Mouse (Mus musculus) embryonic stem cell, embryonic (primary cell): ENCODE results near the gene Gprc5a.

Experiments
- CTCF ChIA-PET, 4 experiments: fragments of 300-600 bp in 2 of 4; fragments of 350-600 bp in 2 of 4; sonication (Branson Sonifier 250); formaldehyde crosslinking; loops; one replicate each; lab custom pipeline; 2022; ENCODE audit warnings: inconsistent platforms in 2 of 4; lab: Charles Lee
- POLR2A ChIA-PET, 4 experiments: fragments of 300-600 bp in 2 of 4; fragments of 350-600 bp in 2 of 4; sonication (Branson Sonifier 250); formaldehyde crosslinking; loops; one replicate each; lab custom pipeline; 2022; ENCODE audit warnings: antibody characterized with exemption in 4 of 4, inconsistent platforms in 1 of 4; lab: Charles Lee

Gprc5a gene

GRCm38 (mm10) chr6:135055882-135056281, 9.6 kb upstream of the Gprc5a start:
- ChIA-PET POLR2A (interaction anchor here in 3 of 4 experiments (1.0 to 6.8 kb wide), 8 partner anchors 9 to 38 kb away, joined by 3 to 63 read pairs (median 5); partner anchors contain the start of gene Gprc5a (in 2 of the 3)), CTCF (interaction anchor here in 2 of 4 experiments (0.6 to 0.8 kb wide), 2 partner anchors 29 to 262 kb away, joined by 3 read pairs; no protein-coding TSS in a partner anchor)

DNA sequence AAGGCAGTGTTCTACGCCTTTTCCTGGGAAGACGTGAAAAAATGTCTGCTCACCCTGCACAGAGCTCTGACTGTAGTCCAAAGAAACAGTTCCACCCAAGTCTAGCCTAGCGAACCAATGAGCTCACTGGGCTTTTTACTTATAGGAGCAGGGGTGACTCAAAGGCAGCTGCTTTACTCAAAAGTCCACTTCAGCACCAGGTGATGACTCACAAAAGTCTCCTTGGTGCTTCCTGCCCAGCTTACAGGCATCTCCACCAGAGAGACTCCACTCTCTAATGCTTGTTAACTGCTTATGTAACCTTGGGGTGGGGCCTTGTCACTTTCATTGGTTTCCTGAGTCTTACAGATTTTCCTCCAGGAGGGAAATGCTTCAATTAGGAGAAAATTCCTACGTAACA, 4.7 kb upstream of the Gprc5a start:
- ChIA-PET CTCF (interaction anchor here in 3 of 4 experiments (0.7 to 2.2 kb wide), 3 partner anchors 16 to 34 kb away, joined by 3 to 4 read pairs (median 4); no protein-coding TSS in a partner anchor), POLR2A (interaction anchor here in 2 of 4 experiments (0.7 to 2.2 kb wide), 8 partner anchors 8 to 35 kb away, joined by 3 to 16 read pairs (median 4); no protein-coding TSS in a partner anchor)

- ChIA-PET CTCF (interaction anchor here in 1 of 4 experiments (0.9 kb wide), 1 partner anchor 14 kb away, joined by 4 read pairs; no protein-coding TSS in a partner anchor), POLR2A (interaction anchor here (0.6 to 6.3 kb wide), 23 partner anchors 9 to 205 kb away, joined by 3 to 59 read pairs (median 5); no protein-coding TSS in a partner anchor)
Measured at GRCm38 (mm10) chr6:135064621-135065020, 830 bp upstream of the Gprc5a start.

DNA sequence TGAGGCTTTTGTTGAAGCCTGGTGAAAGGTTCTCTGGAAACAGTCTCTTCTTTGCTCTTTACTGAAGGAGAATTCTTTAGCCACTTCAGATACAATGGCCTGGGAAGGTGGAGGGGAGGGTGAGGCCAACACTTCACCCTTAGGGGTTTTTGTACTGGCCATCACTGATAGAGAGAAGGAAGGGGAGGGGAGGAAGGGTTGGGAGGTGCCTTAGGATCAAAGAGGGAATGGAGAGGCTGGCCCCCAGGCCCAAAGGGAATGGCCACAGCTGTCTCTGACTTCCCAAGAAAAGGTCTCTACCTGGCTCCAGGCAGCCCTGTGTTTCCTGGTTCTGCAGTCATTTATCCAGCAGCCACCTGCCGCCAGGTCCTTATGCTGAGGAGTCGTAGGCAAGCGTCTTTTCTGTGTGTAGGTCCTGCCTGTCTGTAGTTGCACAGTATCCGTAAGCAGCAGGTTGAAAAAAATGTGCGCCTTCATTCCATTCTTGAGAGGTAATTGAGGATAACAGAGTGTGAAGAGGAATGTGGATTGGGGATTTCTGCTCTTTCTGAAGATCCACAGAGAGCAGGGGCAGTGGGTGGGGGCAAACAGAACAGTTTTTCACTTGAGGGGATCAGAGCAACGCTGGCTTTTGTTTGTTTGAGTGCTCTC, 1.5 kb downstream of the Gprc5a start:
- ChIA-PET POLR2A (interaction anchor here (0.6 to 6.3 kb wide), 4 partner anchors 25 to 184 kb away, joined by 3 to 59 read pairs (median 20); no protein-coding TSS in a partner anchor), CTCF (interaction anchor here in 1 of 4 experiments (0.9 kb wide), 1 partner anchor 86 kb away, joined by 3 read pairs; the partner anchor contains the start of gene Apold1)

DNA sequence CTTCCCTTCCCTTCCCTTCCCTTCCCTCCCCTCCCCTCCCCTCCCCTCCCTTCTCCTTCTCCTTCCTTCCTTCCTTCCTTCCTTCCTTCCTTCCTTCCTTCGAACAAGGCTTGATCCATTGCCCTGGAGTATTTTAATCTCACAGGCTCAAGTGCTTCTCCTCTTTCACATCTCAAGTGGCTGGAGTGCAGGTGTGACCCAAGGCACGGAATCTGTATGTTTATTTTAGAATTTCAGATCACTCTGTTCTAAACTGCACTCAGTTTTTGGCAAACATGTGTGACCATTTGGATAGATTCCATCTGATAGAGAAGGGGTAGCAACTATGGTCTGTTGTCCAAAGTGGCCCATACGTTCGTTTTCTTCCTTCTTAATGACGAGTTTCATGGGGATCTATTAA, 2.8 kb downstream of the Gprc5a start:
- POLR2A ChIA-PET = interaction anchor here in 3 of 4 experiments (0.8 to 6.3 kb wide), 5 partner anchors 26 to 165 kb away, joined by 3 to 59 read pairs (median 3); no protein-coding TSS in a partner anchor
- CTCF ChIA-PET = no interaction called here

GRCm38 (mm10) chr6:135069856-135070255, 4.4 kb downstream of the Gprc5a start:
- ChIA-PET CTCF (interaction anchor here in 1 of 4 experiments (1.5 kb wide), 1 partner anchor 9 kb away, joined by 4 read pairs; no protein-coding TSS in a partner anchor), POLR2A (interaction anchor here in 3 of 4 experiments (0.6 to 3.6 kb wide), 16 partner anchors 9 to 86 kb away, joined by 3 to 38 read pairs (median 4); no protein-coding TSS in a partner anchor)

DNA sequence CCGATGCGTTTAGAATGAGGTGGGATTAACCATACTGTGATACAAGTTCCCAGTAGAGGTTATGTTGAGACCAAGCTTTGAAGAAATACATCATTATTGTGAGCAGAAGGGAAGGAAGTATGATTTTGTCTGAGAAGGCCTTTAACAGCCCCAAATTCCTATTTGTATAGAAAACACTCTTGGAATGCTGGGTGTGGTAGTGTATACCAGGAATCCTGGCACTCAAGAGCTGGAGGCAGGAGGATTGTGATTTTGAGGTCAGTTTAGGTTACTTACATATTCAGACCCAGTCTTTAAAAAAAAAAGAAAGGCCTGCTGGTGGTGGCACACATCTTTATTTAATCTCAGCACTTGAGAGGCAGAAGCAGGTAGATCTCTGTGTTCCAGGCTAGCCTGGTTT, 4.9 kb downstream of the Gprc5a start:
- ChIA-PET POLR2A (interaction anchor here (0.6 to 3.6 kb wide), 26 partner anchors 9 to 151 kb away, joined by 3 to 38 read pairs (median 4); partner anchors contain the start of genes Cdkn1b (in 1 of the 4) and Ddx47 (in 1 of the 4)), CTCF (interaction anchor here in 3 of 4 experiments (0.6 to 1.6 kb wide), 3 partner anchors 8 to 44 kb away, joined by 3 to 4 read pairs (median 3); no protein-coding TSS in a partner anchor)

DNA sequence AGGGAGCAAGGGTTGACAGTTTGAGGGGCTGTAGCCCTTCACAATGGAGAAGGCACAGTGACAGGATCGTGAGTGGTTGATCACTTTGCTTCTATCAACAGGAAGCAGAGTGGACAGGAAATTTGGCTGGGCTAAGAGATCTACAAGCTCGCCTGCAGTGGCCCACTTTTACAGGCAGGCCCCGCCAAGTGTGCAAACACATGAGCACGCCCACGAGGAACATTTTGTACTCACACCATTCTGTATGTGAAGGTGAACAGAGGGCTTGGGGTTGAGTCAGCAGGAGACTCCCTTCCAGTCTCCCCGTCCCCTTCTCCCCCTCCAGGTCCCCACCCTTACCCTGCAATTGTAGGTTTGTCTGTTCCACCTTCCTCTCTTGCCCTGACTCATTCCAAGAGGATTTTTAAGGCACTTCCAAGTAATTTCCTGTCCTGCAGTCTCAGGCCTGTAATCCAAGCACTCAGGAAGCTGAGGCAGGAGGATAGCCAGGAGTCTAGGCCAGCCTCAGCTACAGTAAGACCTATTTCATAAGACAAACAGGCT, 9.0 kb downstream of the Gprc5a start:
- ChIA-PET CTCF (interaction anchor here in 1 of 4 experiments (1.0 kb wide), 2 partner anchors 77 to 91 kb away, joined by 3 read pairs; no protein-coding TSS in a partner anchor), POLR2A (interaction anchor here in 3 of 4 experiments (0.7 to 2.8 kb wide), 15 partner anchors 8 to 49 kb away, joined by 3 to 14 read pairs (median 4); partner anchors contain the start of gene Gprc5a (in 2 of the 3))

DNA sequence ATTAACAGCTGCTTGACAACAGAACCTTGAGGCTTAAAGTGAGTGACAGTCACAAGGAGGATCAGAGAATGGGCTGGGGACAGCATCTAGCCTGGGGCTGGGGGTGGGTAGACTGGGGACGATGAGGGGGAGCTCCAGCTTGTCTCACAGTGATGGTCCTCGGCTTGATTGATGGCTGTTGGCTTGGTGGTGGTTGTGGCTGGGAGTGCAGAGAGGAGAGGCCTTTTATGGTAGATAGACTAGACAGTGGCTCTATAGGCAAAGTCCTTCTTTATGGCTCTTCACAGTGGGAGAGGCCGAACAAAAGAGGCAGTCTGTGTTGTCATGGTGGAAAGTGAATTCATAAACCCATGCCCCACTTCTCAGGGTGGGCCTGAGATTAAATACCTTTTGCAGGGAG, 10.8 kb downstream of the Gprc5a start:
- POLR2A ChIA-PET = interaction anchor here in 3 of 4 experiments (0.7 to 1.8 kb wide), 7 partner anchors 34 to 428 kb away, joined by 3 to 5 read pairs (median 3); no protein-coding TSS in a partner anchor
- CTCF ChIA-PET = interaction anchor here in 3 of 4 experiments (0.5 to 0.7 kb wide), 4 partner anchors 16 to 342 kb away, joined by 3 to 4 read pairs (median 3); no protein-coding TSS in a partner anchor

- CTCF ChIA-PET = interaction anchor here in 3 of 4 experiments (0.6 to 2.1 kb wide), 10 partner anchors 9 to 69 kb away, joined by 3 to 18 read pairs (median 3); partner anchors contain the start of genes Ddx47 (in 1 of the 3) and Gprc5a (in 1 of the 3)
- POLR2A ChIA-PET = interaction anchor here in 3 of 4 experiments (0.9 to 4.0 kb wide), 13 partner anchors 9 to 97 kb away, joined by 3 to 20 read pairs (median 4); partner anchors contain the start of genes Gprc5a (in 2 of the 3) and Apold1 (in 1 of the 3)
Measured at GRCm38 (mm10) chr6:135078420-135078819, 13.0 kb downstream of the Gprc5a start.

DNA sequence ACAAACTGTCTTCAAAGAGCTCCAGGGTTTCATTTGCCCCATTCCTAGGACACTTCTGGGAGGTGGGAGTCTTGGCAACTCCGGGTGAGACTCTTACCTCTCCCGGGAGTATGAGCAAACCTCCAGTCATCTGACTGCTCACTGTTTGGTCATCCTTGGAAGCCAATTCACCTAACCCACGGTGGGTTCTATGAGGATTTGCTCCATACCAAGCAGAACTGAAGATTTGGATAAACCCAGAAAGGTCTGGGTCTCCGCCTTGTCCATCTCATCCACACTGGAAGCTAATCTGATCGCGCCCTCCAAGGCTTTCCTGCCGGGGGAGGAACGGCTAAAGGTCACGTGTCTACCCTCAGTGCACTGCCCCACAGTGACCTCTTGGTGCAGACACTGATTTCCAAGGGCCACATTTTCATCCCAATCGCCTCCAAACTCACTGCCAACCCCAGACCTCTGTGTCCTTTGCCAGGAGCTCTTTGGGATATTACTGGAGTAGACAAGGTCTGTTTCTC, 18.6 kb downstream of the Gprc5a start:
- ChIA-PET CTCF (interaction anchor here in 3 of 4 experiments (0.6 to 2.3 kb wide), 9 partner anchors 58 to 442 kb away, joined by 3 to 7 read pairs (median 4); partner anchors contain the start of gene Ddx47 (in 2 of the 3)), POLR2A (interaction anchor here in 3 of 4 experiments (0.6 to 2.3 kb wide), 15 partner anchors 9 to 1318 kb away, joined by 3 to 9 read pairs (median 4); partner anchors contain the start of genes Cdkn1b (in 1 of the 3) and Gprc5a (in 1 of the 3))

DNA sequence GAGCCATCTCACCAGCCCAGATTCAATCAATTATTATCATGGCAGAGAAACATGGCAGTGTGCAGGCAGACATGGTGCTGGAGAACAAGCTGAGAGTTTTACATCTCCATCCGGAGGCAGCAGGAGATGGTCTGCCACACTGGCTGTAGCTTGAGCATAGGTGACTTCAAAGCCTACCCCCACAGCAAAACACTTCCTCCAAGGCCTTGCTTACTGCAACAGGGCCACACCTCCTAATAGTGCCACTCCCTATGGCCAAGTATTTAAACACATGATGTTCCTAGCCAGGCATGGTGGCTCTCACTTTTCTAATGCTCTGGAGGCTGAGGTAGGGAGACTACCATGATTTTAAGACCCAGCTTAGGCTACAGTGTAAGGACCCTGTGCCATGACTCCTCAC, 20.3 kb downstream of the Gprc5a start:
- CTCF ChIA-PET = interaction anchor here (0.7 to 3.1 kb wide), 6 partner anchors 30 to 128 kb away, joined by 3 to 11 read pairs (median 6); partner anchors contain the start of gene Ddx47 (in 1 of the 4)
- POLR2A ChIA-PET = interaction anchor here in 2 of 4 experiments (0.9 to 1.6 kb wide), 10 partner anchors 12 to 125 kb away, joined by 3 to 5 read pairs (median 3); partner anchors contain the start of genes Apold1 (in 1 of the 2) and Ddx47 (in 1 of the 2)

DNA sequence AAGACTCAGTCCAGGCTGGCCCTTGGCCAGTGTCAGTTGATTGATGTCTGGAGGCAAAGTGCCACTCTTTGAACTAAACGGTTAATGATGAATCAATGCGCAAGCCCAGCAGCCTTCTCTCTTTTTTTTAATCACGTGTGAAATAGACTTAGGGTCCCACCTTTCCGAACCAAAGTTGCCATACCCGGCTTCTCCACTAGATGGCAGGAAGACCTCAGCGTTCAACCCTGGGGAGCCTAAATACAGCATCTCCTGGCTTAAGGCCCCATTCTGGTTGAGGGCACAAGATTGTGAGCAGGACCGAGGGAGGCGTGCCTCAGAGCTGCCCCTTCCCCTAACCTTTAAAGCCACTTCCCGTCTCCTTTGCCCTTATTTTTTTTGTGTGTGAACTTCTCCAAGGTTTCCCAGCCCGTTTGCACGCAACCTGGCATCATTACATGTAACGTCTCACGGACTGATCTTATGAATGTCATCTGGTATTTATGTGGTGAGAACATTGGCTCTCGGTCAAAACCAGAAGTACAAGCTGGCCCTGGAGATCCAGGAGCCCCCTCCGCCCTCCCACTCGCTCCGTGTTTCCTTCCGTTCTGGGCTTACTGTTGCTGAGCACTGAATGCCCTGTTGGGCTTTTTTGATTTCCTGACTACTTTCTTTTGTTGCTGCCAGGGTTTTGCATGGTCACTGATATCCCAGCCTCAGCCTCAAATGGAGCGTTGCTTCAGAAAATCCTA, 22.4 kb downstream of the Gprc5a start:
- POLR2A ChIA-PET = interaction anchor here in 2 of 4 experiments (1.0 to 2.7 kb wide), 8 partner anchors 9 to 107 kb away, joined by 3 to 7 read pairs (median 4); partner anchors contain the start of gene Apold1 (in 1 of the 2)
- CTCF ChIA-PET = interaction anchor here (0.5 to 3.1 kb wide), 16 partner anchors 54 to 312 kb away, joined by 3 to 11 read pairs (median 4); no protein-coding TSS in a partner anchor

DNA sequence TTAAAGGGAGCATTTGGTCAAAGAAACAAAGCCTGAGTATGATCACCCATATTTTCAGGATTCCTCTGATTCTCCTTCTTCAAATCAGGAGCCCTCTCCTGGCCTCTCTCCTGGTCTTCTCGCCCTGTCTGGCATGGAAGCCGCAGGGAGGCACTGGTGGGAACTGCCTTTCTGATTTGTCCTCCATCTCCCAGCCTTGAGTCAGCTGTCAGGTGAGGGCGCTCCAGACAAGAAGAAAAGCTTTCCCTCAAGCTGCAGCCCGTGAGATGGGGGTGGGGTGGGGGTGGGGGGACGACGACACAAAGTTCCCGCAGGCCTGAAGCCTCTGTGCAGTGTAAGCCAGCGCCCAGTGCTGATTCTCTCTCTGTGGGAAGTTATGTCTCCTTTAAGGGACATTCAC, 24.3 kb downstream of the Gprc5a start:
- POLR2A ChIA-PET = no interaction called here
- CTCF ChIA-PET = interaction anchor here in 3 of 4 experiments (0.7 to 2.3 kb wide), 4 partner anchors 10 to 147 kb away, joined by 3 to 11 read pairs (median 4); no protein-coding TSS in a partner anchor

GRCm38 (mm10) chr6:135090661-135091060, 25.2 kb downstream of the Gprc5a start:
- ChIA-PET CTCF (interaction anchor here in 1 of 4 experiments (0.6 kb wide), 1 partner anchor 24 kb away, joined by 8 read pairs; no protein-coding TSS in a partner anchor), POLR2A (no interaction called here)

DNA sequence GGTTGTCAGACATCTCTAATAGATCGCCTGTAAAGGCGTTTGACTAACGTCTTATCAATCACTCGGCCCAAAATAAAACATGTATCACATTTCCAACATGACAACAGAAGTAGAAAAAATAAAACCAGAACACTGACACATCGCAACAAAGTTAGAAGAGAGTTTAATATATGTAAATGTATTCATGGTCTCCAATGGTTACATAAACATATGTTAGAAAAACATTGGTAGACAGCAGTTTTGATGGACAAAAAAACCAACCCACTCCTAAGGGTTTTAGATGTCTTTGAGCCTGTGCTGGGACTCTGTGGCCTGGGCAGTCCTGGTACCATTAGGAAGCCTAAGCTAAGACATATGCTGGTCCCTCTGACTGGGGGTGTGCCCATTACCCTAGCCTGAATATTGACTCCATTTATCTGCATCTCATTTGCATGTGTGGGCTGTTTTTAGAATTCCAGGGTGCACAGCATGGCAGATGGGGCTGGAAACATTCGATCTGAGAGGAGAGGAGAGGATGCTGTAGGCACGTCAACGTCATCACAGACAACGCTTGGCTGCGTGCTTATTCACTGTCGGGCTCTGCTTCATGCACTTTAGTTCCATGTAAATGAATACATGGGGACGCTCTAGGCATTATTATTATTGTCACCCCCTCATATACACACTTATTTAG, 27.5 kb downstream of the Gprc5a start:
- POLR2A ChIA-PET = no interaction called here
- CTCF ChIA-PET = no interaction called here
